Mouse (Mus musculus) liver, embryonic 12.5 days (tissue): ENCODE results near the gene Mmab. TPM values are rescaled to one million over a fixed set of nuclear protein-coding genes. Genes with fewer than 3 reads are reported as not detected.
A peak's percentile ranks its signal among the peaks of the same experiment; 100 is the strongest.

Source experiments
- ATAC-seq: fragments of 200-750 bp; cut with Nextera tagmentation; 2 replicates; pipeline ENCODE4 v1.8.0; 2017; ENCODE audit warnings: moderate number of reproducible peaks, mild to moderate bottlenecking, moderate library complexity
- H3K27ac ChIP-seq: fragments of 300-500 bp; sonication (generic); 2 replicates; pipeline ENCODE4 v1.5.1; 2016; ENCODE audit warnings: mild to moderate bottlenecking
- H3K27me3 ChIP-seq: fragments of 300-500 bp; sonication (generic); replicated peaks from 2 replicates; pipeline ENCODE4 v1.6.1; 2016; ENCODE audit warnings: mild to moderate bottlenecking, moderate library complexity
- H3K36me3 ChIP-seq: fragments of 300-500 bp; sonication (generic); 2 replicates; pipeline ENCODE4 v1.6.1; 2016; ENCODE audit warnings: mild to moderate bottlenecking, moderate library complexity
- H3K4me1 ChIP-seq: fragments of 300-500 bp; sonication (generic); 2 replicates; pipeline ENCODE4 v1.6.1; 2016
- H3K4me2 ChIP-seq: fragments of 300-500 bp; sonication (generic); 2 replicates; pipeline ENCODE4 v1.6.1; 2016; ENCODE audit warnings: mild to moderate bottlenecking, moderate library complexity
- H3K4me3 ChIP-seq: fragments of 300-500 bp; sonication (generic); 2 replicates; pipeline ENCODE4 v1.5.1; 2016; ENCODE audit warnings: mild to moderate bottlenecking, moderate library complexity
- H3K9ac ChIP-seq: fragments of 300-500 bp; sonication (generic); 2 replicates; pipeline ENCODE4 v1.6.1; 2016; ENCODE audit warnings: mild to moderate bottlenecking, moderate library complexity
- H3K9me3 ChIP-seq: fragments of 300-500 bp; sonication (generic); replicated peaks from 2 replicates; pipeline ENCODE4 v1.6.1; 2016; ENCODE audit warnings: mild to moderate bottlenecking, moderate library complexity
- WGBS: fragments of 180-500 bp; shearing (Covaris S2); methylation state at CpG from one replicate; pipeline ENCODE4 v1.1.7; 2016; ENCODE audit not compliant: insufficient replicate concordance; 5-methylcytosine and 5-hydroxymethylcytosine counted together
- polyA plus RNA-seq: library from polyadenylated mRNA; unstranded; fragments of >200 nt; fragmentation: Nextera tagmentation; extraction: Ambion mirVana; gene quantifications from 2 replicates; pipeline ENCODE4 v1.2.1, GENCODE M21; 2016

Mmab gene
- polyA plus RNA-seq, 1 experiment from 2014 or later, result 17.7 TPM

GRCm38 (mm10) chr5:114465641-114466040 is 21.8 kb upstream of the Mmab start:
- Histone ChIP-seq H3K27me3 (peaks cover 6% of the 10 kb centered on the region; the same call in 1 of the 2 replicates), H3K4me1 (peaks cover 20% of the 10 kb centered on the region; the same call in 1 of the 2 replicates), H3K27ac (no peak overlapping the region), H3K9me3 (no peaks in the 10 kb centered on the region), H3K36me3 (no peaks in the 10 kb centered on the region), H3K9ac (no peak overlapping the region), H3K4me3 (no peak overlapping the region), H3K4me2 (no peak overlapping the region)
- 67% methylated on average over 7 of the region's 7 CpGs for WGBS
- ATAC-seq, result no peak

GRCm38 (mm10) chr5:114464561-114464960 is 20.7 kb upstream of the Mmab start:
- H3K27me3 ChIP-seq, result peaks cover 6% of the 10 kb centered on the region; the same call in 1 of the 2 replicates
- no peak overlapping the region for H3K27ac ChIP-seq
- WGBS, result 50% methylated on average over 2 of the region's 2 CpGs
- no peak overlapping the region for H3K4me2 ChIP-seq
- H3K4me3 ChIP-seq, result no peak overlapping the region
- H3K9me3 ChIP-seq, result no peaks in the 10 kb centered on the region
- no peaks in the 10 kb centered on the region for H3K36me3 ChIP-seq
- no peak overlapping the region for H3K9ac ChIP-seq
- no peak for ATAC-seq
- peaks cover 20% of the 10 kb centered on the region; the same call in 1 of the 2 replicates for H3K4me1 ChIP-seq

DNA sequence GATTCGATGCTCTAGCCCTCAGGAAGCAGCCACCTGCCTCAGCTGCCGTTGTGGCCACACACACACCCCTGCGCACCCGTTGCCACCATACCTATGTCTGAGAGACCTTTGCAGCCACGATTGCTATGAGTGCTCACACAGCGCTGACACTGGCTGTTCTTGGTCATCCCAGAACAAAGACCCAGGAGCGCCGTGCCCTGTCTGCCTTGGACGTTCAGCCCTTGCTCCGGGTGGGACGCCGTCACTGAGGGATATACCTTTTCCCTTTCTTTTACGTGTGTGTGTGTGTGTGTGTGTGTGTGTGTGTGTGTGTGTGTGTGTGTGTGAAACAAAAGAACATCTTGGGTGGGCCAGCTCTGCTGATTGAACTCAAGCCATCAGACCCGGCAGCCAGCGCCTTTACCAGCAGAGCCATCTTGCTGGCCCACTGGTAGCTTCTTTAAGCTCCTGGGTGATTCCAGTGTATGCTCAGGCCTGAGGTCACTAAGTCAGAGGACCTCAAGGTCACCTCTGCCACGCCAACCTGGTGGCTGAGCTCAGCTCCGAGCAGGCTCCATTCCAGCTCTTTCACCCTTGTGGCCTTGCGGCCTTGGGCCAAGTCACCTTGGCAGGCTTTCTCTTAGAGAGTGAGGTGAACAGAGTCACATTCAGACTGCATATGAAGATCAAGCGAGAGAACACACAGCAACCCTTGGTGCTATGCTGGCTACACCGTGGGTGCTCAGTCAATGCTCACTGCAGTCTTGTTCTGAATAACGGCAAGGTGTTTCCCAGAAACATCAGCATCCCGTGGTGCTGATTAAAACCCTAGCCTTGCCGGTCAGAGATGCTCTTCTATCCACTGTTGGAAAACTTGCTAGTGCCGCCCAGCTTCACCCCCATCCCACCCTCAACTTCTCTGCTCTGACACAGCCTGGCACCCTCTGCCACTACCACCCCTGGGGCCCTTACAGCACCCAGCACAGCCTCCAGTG is 18.5 kb upstream of the Mmab start:
- no peak for ATAC-seq
- Histone ChIP-seq H3K27me3 (no peaks in the 10 kb centered on the region; the same call in 1 of the 2 replicates), H3K36me3 (no peaks in the 10 kb centered on the region), H3K4me2 (no peak overlapping the region), H3K27ac (no peak overlapping the region), H3K4me3 (no peak overlapping the region), H3K9me3 (no peaks in the 10 kb centered on the region), H3K4me1 (peaks cover 17% of the 10 kb centered on the region; the same call in 1 of the 2 replicates), H3K9ac (no peak overlapping the region)
- 69% methylated on average over 24 of the region's 24 CpGs for WGBS

- Histone ChIP-seq H3K9ac (no peak overlapping the region), H3K36me3 (no peaks in the 10 kb centered on the region), H3K9me3 (no peaks in the 10 kb centered on the region), H3K4me2 (no peak overlapping the region), H3K4me1 (peaks cover 14% of the 10 kb centered on the region; the same call in 1 of the 2 replicates), H3K27ac (no peak overlapping the region), H3K27me3 (no peaks in the 10 kb centered on the region), H3K4me3 (no peak overlapping the region)
- WGBS, result 6% methylated on average over 7 of the region's 7 CpGs
- ATAC-seq, result peak; percentile 41; the same call in 1 of the 2 replicates
These were observed 17.4 kb upstream of the Mmab start for GRCm38 (mm10) chr5:114461238-114461637.

GRCm38 (mm10) chr5:114456995-114457605 is 13.2 kb upstream of the Mmab start:
- peaks cover 11% of the 10 kb centered on the region for H3K36me3 ChIP-seq
- H3K4me2 ChIP-seq, result no peak overlapping the region
- H3K9me3 ChIP-seq, result no peaks in the 10 kb centered on the region
- H3K4me3 ChIP-seq, result no peak overlapping the region
- no peak overlapping the region for H3K9ac ChIP-seq
- no peak for ATAC-seq
- peaks cover 17% of the 10 kb centered on the region for H3K4me1 ChIP-seq
- no peak overlapping the region for H3K27ac ChIP-seq
- 70% methylated on average over 16 of the region's 16 CpGs for WGBS
- H3K27me3 ChIP-seq, result no peaks in the 10 kb centered on the region

GRCm38 (mm10) chr5:114456287-114456686 is 12.4 kb upstream of the Mmab start:
- H3K36me3 ChIP-seq, result peaks cover 19% of the 10 kb centered on the region
- 79% methylated on average over 9 of the region's 9 CpGs for WGBS

DNA sequence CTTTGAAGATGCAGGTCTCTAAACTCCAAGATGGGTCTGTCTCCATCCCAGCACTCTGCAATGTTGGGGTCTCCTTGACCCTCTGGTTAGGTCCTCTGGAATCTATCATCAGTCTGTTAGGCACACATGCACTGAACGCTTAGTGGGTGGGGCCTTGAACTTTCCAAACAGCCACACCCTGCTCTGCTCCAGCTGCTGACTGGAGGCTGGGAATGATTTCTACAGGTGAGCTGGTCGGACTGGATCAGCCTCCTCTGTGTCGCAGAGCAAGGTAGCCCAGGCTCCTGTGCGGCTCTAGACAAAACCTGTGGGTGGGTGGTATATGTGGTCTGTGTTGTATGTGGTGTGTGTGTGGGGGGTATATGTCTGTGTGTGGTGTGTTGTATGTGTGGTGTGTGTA is 5.2 kb upstream of the Mmab start:
- H3K27ac ChIP-seq, result no peak overlapping the region
- WGBS, result 73% methylated on average over 4 of the region's 4 CpGs
- H3K4me3 ChIP-seq, result no peak overlapping the region
- peaks cover 56% of the 10 kb centered on the region for H3K36me3 ChIP-seq
- peaks cover 14% of the 10 kb centered on the region for H3K4me1 ChIP-seq
- no peak overlapping the region for H3K4me2 ChIP-seq
- ATAC-seq, result no peak
- H3K27me3 ChIP-seq, result no peaks in the 10 kb centered on the region
- no peak overlapping the region for H3K9ac ChIP-seq
- H3K9me3 ChIP-seq, result no peaks in the 10 kb centered on the region

More at GRCm38 (mm10) chr5:114456287-114456686, 12.4 kb upstream of the Mmab start:
- Histone ChIP-seq H3K9me3 (no peaks in the 10 kb centered on the region), H3K4me2 (no peak overlapping the region), H3K4me1 (peaks cover 14% of the 10 kb centered on the region), H3K4me3 (no peak overlapping the region), H3K27ac (no peak overlapping the region), H3K27me3 (no peaks in the 10 kb centered on the region), H3K9ac (no peak overlapping the region)
- ATAC-seq, result no peak

GRCm38 (mm10) chr5:114444368-114444692 is 470 bp upstream of the Mmab start:
- peak overlapping the region; percentile 78 for H3K4me2 ChIP-seq
- no peaks in the 10 kb centered on the region for H3K27me3 ChIP-seq
- 0 out of 2 replicates have a peak overlapping the region, but pooled peaks have one; percentile 56 for H3K27ac ChIP-seq
- H3K4me1 ChIP-seq, result peaks cover 22% of the 10 kb centered on the region
- WGBS, result 1% methylated on average over 21 of the region's 21 CpGs
- H3K9me3 ChIP-seq, result no peaks in the 10 kb centered on the region
- peak overlapping the region; percentile 77 for H3K9ac ChIP-seq
- H3K36me3 ChIP-seq, result peaks cover 28% of the 10 kb centered on the region
- ATAC-seq, result no peak
- peak overlapping the region; percentile 64 for H3K4me3 ChIP-seq

GRCm38 (mm10) chr5:114435588-114435987 is 8.3 kb downstream of the Mmab start:
- Histone ChIP-seq H3K27ac (no peak overlapping the region), H3K27me3 (no peaks in the 10 kb centered on the region), H3K9me3 (no peaks in the 10 kb centered on the region), H3K4me2 (no peak overlapping the region), H3K4me1 (no peaks in the 10 kb centered on the region), H3K36me3 (peaks cover 37% of the 10 kb centered on the region), H3K9ac (no peak overlapping the region), H3K4me3 (no peak overlapping the region)
- ATAC-seq, result no peak
- 85% methylated on average over 14 of the region's 14 CpGs for WGBS

DNA sequence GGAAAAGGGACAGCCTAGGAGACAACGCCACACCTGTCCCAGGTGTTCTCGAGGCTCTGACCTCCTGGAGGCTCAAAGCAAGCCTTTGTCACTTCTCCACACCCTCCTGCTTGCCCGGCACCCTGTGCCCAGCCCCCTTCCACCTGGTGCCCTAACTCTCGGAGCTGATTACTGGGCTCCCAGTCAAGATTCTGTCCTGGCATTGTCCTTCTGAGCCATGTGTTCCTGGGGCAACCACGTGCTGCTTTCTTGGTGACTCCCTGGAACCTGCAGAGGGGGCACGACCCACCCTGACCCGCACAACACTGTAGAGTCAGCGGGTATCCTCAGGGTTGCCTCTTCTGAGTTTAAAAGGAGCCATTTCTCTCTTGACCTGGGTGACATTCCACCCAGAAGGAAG is 9.5 kb downstream of the Mmab start:
- Histone ChIP-seq H3K9me3 (no peaks in the 10 kb centered on the region), H3K36me3 (peaks cover 37% of the 10 kb centered on the region), H3K4me1 (no peaks in the 10 kb centered on the region), H3K9ac (no peak overlapping the region), H3K4me2 (no peak overlapping the region), H3K27ac (no peak overlapping the region), H3K27me3 (0 out of 2 replicates have a peak, but pooled peaks cover 9% of the 10 kb centered on the region), H3K4me3 (no peak overlapping the region)
- WGBS, result 75% methylated on average over 8 of the region's 8 CpGs
- ATAC-seq, result no peak

DNA sequence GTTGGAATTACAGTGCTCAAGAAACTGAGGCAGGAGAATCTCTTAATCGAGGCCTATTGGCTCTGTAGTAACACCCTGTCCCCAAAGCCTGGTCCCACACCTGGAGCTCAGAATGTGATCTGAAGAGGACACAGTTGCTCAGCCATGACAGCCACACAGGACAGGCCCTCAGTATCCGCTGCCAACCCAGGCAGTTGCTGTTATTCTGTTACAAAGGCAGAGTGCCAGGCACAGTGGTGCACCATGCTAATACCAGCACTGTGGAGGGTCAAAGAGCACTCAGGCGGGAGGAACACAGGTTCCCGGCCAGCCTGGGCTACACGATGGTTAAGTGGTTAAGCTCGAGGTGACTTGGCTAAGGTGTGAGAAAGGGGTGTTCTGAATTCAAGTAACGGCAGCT is 14.1 kb downstream of the Mmab start:
- Histone ChIP-seq H3K4me3 (no peak overlapping the region), H3K27ac (no peak overlapping the region)
- ATAC-seq, result no peak

DNA sequence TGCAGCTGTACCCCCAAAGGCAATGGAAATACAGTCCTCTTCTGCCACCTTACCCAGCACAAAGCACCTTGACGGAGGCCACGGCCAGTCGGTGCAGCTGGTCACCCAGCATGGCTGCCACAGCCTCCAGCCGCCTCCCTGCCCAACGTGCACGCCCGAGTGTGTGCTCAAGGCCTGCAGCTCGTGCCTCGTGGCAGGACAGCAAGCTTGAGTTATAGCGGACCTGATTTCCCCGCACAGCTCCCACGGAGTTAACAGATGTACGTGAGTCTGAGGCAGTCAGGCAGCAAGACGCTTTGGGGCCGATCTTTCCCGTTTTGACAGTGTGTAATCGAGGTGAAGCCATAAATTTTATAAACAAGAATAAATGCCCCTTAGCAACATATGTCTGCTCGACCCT is 15.2 kb downstream of the Mmab start:
- Histone ChIP-seq H3K4me3 (no peak overlapping the region), H3K36me3 (no peaks in the 10 kb centered on the region), H3K27ac (no peak overlapping the region), H3K9me3 (no peaks in the 10 kb centered on the region), H3K4me1 (no peaks in the 10 kb centered on the region), H3K9ac (no peak overlapping the region), H3K4me2 (no peak overlapping the region), H3K27me3 (0 out of 2 replicates have a peak, but pooled peaks cover 9% of the 10 kb centered on the region)
- WGBS, result 70% methylated on average over 18 of the region's 18 CpGs
- ATAC-seq, result no peak

More for the DNA sequence above, 14.1 kb downstream of the Mmab start:
- 74% methylated on average over 7 of the region's 7 CpGs for WGBS
- 0 out of 2 replicates have a peak, but pooled peaks cover 9% of the 10 kb centered on the region for H3K27me3 ChIP-seq
- no peaks in the 10 kb centered on the region for H3K4me1 ChIP-seq
- peaks cover 7% of the 10 kb centered on the region; the same call in 1 of the 2 replicates for H3K36me3 ChIP-seq
- no peak overlapping the region for H3K4me2 ChIP-seq
- no peak overlapping the region for H3K9ac ChIP-seq
- no peaks in the 10 kb centered on the region for H3K9me3 ChIP-seq
